Mouse (Mus musculus): ENCODE data around the gene Gfral.
A peak's percentile ranks its signal among the peaks of the same experiment; 100 is the strongest.

Gene Gfral

GRCm38 (mm10) chr9:76213557-76213956, at the start of gene Gfral:
TSS of gene Gfral (minus strand) at chr9:76213657.
- no peak for DNase-seq (ENCODE audit: low spot score)

GRCm38 (mm10) chr9:76257731-76258130, 44.3 kb upstream of the Gfral start:
- no peak for DNase-seq (ENCODE audit: low spot score)

- no peak for DNase-seq (ENCODE audit: low spot score)
Measured at GRCm38 (mm10) chr9:76252544-76252943, 39.1 kb upstream of the Gfral start.

GRCm38 (mm10) chr9:76252109-76252508, 38.7 kb upstream of the Gfral start:
- no peak for DNase-seq (ENCODE audit: low spot score)

- no peak for DNase-seq (ENCODE audit: low spot score)
Measured at GRCm38 (mm10) chr9:76242322-76242721, 28.9 kb upstream of the Gfral start.

- DNase-seq (ENCODE audit: low spot score), result no peak
Measured at GRCm38 (mm10) chr9:76237946-76238345, 24.5 kb upstream of the Gfral start.

- no peak for DNase-seq (ENCODE audit: low spot score)
Measured at GRCm38 (mm10) chr9:76237243-76237642, 23.8 kb upstream of the Gfral start.

GRCm38 (mm10) chr9:76236626-76237025, 23.2 kb upstream of the Gfral start:
- peak; percentile 86 for DNase-seq (ENCODE audit: low spot score)

- DNase-seq (ENCODE audit: low spot score), result peak; percentile 63
Measured at GRCm38 (mm10) chr9:76235945-76236503, 22.6 kb upstream of the Gfral start.

GRCm38 (mm10) chr9:76234899-76235298, 21.4 kb upstream of the Gfral start:
- no peak for DNase-seq (ENCODE audit: low spot score)

GRCm38 (mm10) chr9:76230400-76230799, 16.9 kb upstream of the Gfral start:
- DNase-seq (ENCODE audit: low spot score), result no peak

GRCm38 (mm10) chr9:76217178-76217975, 3.9 kb upstream of the Gfral start:
- DNase-seq (ENCODE audit: low spot score), result no peak

- DNase-seq (ENCODE audit: low spot score), result no peak
Measured at GRCm38 (mm10) chr9:76214678-76215077, 1.2 kb upstream of the Gfral start.

- no peak for DNase-seq (ENCODE audit: low spot score)
Measured at GRCm38 (mm10) chr9:76196917-76197316, 16.5 kb downstream of the Gfral start.

- no peak for DNase-seq (ENCODE audit: low spot score)
Measured at GRCm38 (mm10) chr9:76179221-76179620, 34.2 kb downstream of the Gfral start.

- no peak for DNase-seq (ENCODE audit: low spot score)
Measured at GRCm38 (mm10) chr9:76172686-76173295, 40.7 kb downstream of the Gfral start.

- DNase-seq (ENCODE audit: low spot score), result no peak
Measured at GRCm38 (mm10) chr9:76168355-76168754, 45.1 kb downstream of the Gfral start.

GRCm38 (mm10) chr9:76162446-76162845, 51.0 kb downstream of the Gfral start:
- DNase-seq (ENCODE audit: low spot score), result no peak

- DNase-seq (ENCODE audit: low spot score), result no peak
Measured at GRCm38 (mm10) chr9:76145593-76145992, 67.9 kb downstream of the Gfral start.

GRCm38 (mm10) chr9:76138378-76139109, 74.9 kb downstream of the Gfral start:
- no peak for DNase-seq (ENCODE audit: low spot score)

- no peak for DNase-seq (ENCODE audit: low spot score)
Measured at GRCm38 (mm10) chr9:76134042-76134441, 79.4 kb downstream of the Gfral start.

GRCm38 (mm10) chr9:76129353-76129752, 84.1 kb downstream of the Gfral start:
- no peak for DNase-seq (ENCODE audit: low spot score)

GRCm38 (mm10) chr9:76124249-76124648, 89.2 kb downstream of the Gfral start:
- DNase-seq (ENCODE audit: low spot score), result no peak
